Mouse (Mus musculus): Measurements from ENCODE around the gene Smco3. TPM values are rescaled to one million over a fixed set of nuclear protein-coding genes. Genes with fewer than 3 reads are reported as not detected.
A peak's percentile ranks its signal among the peaks of the same experiment; 100 is the strongest.

Smco3 gene
- polyA plus RNA-seq, 1 experiment from 2014 or later, result 0.63 TPM

DNA sequence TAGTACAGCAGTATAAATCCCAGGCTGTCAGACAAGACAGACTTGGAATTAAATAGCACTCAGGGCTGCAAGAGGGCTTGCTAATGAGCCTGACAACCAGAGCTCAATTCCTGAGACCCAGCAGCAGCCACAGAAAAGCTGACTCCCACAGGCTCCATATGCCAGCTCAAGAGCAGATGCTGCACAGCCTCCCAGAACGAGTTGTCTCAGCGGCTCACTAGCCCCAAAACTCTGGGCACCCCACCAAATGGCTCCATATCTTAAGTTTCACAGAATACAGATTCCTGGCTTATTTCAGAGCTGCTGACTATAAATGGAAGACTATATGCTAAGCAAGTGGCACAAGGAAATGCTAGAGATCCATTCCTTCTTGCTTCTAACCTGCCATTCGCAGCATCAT is 17.7 kb downstream of the Smco3 start:
- no peak overlapping the region for H3K9ac ChIP-seq (ENCODE audit: low read length)
- H3K4me1 ChIP-seq (replicated peaks; ENCODE audit: control insufficient read depth, insufficient read depth), result no peaks in the 10 kb centered on the region
- ATAC-seq (ENCODE audit: low FRiP score, low TSS enrichment) (no peak), DNase-seq (ENCODE audit: low spot score) (no peak)
- TF ChIP-seq CTCF (IDR thresholded peaks at IDR 0.05; ENCODE audit: low read depth) (no peak), EP300 (optimal IDR thresholded peaks at IDR 0.05) (no peak)
- H3K9me3 ChIP-seq (ENCODE audit: control insufficient read depth, low read length), result no peaks in the 10 kb centered on the region
- peaks cover 46% of the 10 kb centered on the region for H3K36me3 ChIP-seq (ENCODE audit: control insufficient read depth, insufficient read depth, low read length)
- no peak overlapping the region for H3K4me3 ChIP-seq (ENCODE audit: low read depth, low read length)
- WGBS, result 91% methylated on average over 3 of the region's 3 CpGs
- H3K4me2 ChIP-seq (replicated peaks; ENCODE audit: low read depth), result no peak overlapping the region
- no peak overlapping the region for H3K27ac ChIP-seq (replicated peaks)
- H3K27me3 ChIP-seq (ENCODE audit: control insufficient read depth, insufficient read depth, low read length), result no peaks in the 10 kb centered on the region

DNA sequence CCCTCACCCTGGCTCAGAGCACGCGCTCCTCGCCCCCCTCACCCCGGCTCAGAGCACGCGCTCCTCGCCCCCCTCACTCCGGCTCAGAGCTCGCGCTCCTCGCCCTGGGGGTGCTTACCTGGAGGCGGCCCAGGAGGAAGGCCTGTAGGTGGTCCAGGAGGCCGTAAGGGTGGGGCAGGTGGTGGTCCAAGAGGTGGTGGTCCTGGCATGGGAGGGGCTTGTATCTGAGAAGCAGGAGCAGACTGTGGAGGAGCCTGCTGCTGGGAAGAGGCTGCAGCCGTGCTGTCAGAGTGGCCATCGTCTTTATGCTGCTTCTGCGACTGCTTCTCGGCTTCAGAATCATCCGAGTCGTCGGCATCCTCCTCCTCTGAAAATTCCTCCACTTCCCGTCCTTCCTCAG is 18.4 kb downstream of the Smco3 start:
- no peak overlapping the region for H3K4me3 ChIP-seq (ENCODE audit: low read depth, low read length)
- H3K9ac ChIP-seq (ENCODE audit: low read length), result no peak overlapping the region
- H3K4me1 ChIP-seq (replicated peaks; ENCODE audit: control insufficient read depth, insufficient read depth), result no peaks in the 10 kb centered on the region
- no peak overlapping the region for H3K27ac ChIP-seq (replicated peaks)
- no peaks in the 10 kb centered on the region for H3K27me3 ChIP-seq (ENCODE audit: control insufficient read depth, insufficient read depth, low read length)
- peaks cover 43% of the 10 kb centered on the region for H3K36me3 ChIP-seq (ENCODE audit: control insufficient read depth, insufficient read depth, low read length)
- TF ChIP-seq EP300 (optimal IDR thresholded peaks at IDR 0.05), result no peak
- no peak for TF ChIP-seq CTCF (IDR thresholded peaks at IDR 0.05; ENCODE audit: low read depth)
- no peaks in the 10 kb centered on the region for H3K9me3 ChIP-seq (ENCODE audit: control insufficient read depth, low read length)
- WGBS, result 91% methylated on average over 21 of the region's 21 CpGs
- no peak for DNase-seq (ENCODE audit: low spot score)
- no peak overlapping the region for H3K4me2 ChIP-seq (replicated peaks; ENCODE audit: low read depth)
- no peak for ATAC-seq (ENCODE audit: low FRiP score, low TSS enrichment)

DNA sequence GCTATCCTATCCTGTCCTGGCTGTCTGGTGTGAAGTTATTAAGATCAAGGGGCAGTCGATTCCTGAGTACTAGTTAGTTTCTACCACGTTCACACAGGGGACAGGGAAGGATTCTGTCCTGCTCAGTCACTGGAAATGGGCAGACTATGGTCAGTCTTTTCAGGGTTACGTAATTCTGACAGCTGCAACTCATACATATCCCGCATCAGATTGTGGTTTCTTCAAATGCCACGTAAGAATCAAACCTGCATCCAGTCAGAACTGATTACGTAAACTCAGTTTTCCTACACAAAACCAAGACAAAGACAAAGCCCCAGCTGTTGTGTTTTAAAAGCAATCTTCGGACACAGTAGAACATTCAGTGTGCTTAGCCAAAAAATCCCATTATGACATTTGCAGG is 19.9 kb downstream of the Smco3 start:
- TF ChIP-seq EP300 (optimal IDR thresholded peaks at IDR 0.05), result no peak
- Histone ChIP-seq H3K27me3 (ENCODE audit: control insufficient read depth, insufficient read depth, low read length) (no peaks in the 10 kb centered on the region), H3K4me3 (ENCODE audit: low read depth, low read length) (no peak overlapping the region), H3K4me1 (replicated peaks; ENCODE audit: control insufficient read depth, insufficient read depth) (no peaks in the 10 kb centered on the region; the same call in 1 of the 2 replicates), H3K9ac (ENCODE audit: low read length) (no peak overlapping the region), H3K9me3 (ENCODE audit: control insufficient read depth, low read length) (no peaks in the 10 kb centered on the region), H3K27ac (replicated peaks) (no peak overlapping the region), H3K36me3 (ENCODE audit: control insufficient read depth, insufficient read depth, low read length) (peaks cover 32% of the 10 kb centered on the region), H3K4me2 (replicated peaks; ENCODE audit: low read depth) (no peak overlapping the region)
- WGBS, result 89% methylated on average over 7 of the region's 7 CpGs
- DNase-seq (ENCODE audit: low spot score), result no peak
- no peak for ATAC-seq (ENCODE audit: low FRiP score, low TSS enrichment)

DNA sequence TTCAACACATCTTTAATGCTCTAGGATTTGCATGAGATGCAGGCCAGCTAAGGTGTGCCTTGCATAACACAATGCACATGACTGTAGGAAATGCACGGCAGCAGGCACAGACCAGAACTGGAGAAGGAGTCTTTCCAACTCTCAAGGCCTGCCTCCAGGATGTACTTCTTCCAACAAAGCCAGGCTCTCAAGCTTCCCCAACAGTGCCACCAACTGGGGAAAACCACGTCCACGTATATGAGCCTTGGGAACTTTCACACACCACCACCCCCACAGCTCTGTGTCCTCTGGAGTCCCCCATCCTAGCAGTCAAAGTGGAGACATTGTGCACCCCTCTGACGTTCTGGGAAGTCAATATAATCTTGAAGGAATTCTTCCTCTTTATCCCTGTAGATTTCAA is 22.1 kb downstream of the Smco3 start:
- TF ChIP-seq EP300 (optimal IDR thresholded peaks at IDR 0.05) (no peak), CTCF (IDR thresholded peaks at IDR 0.05; ENCODE audit: low read depth) (peak; percentile 67)
- peak; percentile 64 for DNase-seq (ENCODE audit: low spot score)
- WGBS, result 30% methylated on average over 4 of the region's 4 CpGs

DNA sequence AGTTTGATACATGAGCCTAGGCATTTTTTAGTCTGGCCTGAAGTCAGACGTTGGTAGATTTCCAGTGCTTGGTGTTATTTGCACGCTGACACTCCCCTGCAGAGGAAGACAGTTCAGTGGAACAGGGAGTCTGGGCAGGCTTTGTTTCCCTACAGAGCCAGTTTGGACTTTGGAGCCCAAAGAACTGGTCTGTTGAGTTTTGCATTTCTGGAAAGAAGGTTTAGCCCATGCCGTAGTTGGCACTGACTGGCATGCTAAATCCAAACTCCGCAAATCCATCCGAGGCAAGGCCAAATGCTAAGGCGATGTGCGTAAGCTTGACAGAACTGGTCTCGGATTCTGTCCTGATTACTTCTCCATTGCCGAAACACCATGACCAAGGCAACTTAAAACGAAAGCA is 24.1 kb downstream of the Smco3 start:
- peak overlapping the region; percentile 70 for H3K27ac ChIP-seq (replicated peaks)
- no peak for TF ChIP-seq EP300 (optimal IDR thresholded peaks at IDR 0.05)
- TF ChIP-seq CTCF (IDR thresholded peaks at IDR 0.05; ENCODE audit: low read depth), result no peak
- H3K9me3 ChIP-seq (ENCODE audit: control insufficient read depth, low read length), result no peaks in the 10 kb centered on the region
- ATAC-seq (ENCODE audit: low FRiP score, low TSS enrichment), result peak; percentile 39
- H3K9ac ChIP-seq (ENCODE audit: low read length), result no peak overlapping the region
- WGBS, result 64% methylated on average over 10 of the region's 10 CpGs
- H3K4me3 ChIP-seq (ENCODE audit: low read depth, low read length), result no peak overlapping the region
- no peaks in the 10 kb centered on the region for H3K27me3 ChIP-seq (ENCODE audit: control insufficient read depth, insufficient read depth, low read length)
- peak; percentile 81 for DNase-seq (ENCODE audit: low spot score)
- no peak overlapping the region; the same call in 1 of the 2 replicates for H3K4me2 ChIP-seq (replicated peaks; ENCODE audit: low read depth)
- no peaks in the 10 kb centered on the region; the same call in 1 of the 2 replicates for H3K4me1 ChIP-seq (replicated peaks; ENCODE audit: control insufficient read depth, insufficient read depth)
- H3K36me3 ChIP-seq (ENCODE audit: control insufficient read depth, insufficient read depth, low read length), result peaks cover 18% of the 10 kb centered on the region

More for the DNA sequence above, 22.1 kb downstream of the Smco3 start:
- H3K4me2 ChIP-seq (replicated peaks; ENCODE audit: low read depth), result no peak overlapping the region
- no peak overlapping the region for H3K9ac ChIP-seq (ENCODE audit: low read length)
- H3K4me1 ChIP-seq (replicated peaks; ENCODE audit: control insufficient read depth, insufficient read depth), result no peaks in the 10 kb centered on the region; the same call in 1 of the 2 replicates
- peaks cover 24% of the 10 kb centered on the region for H3K36me3 ChIP-seq (ENCODE audit: control insufficient read depth, insufficient read depth, low read length)
- no peak for ATAC-seq (ENCODE audit: low FRiP score, low TSS enrichment)
- no peaks in the 10 kb centered on the region for H3K27me3 ChIP-seq (ENCODE audit: control insufficient read depth, insufficient read depth, low read length)
- H3K4me3 ChIP-seq (ENCODE audit: low read depth, low read length), result no peak overlapping the region
- no peaks in the 10 kb centered on the region for H3K9me3 ChIP-seq (ENCODE audit: control insufficient read depth, low read length)
- H3K27ac ChIP-seq (replicated peaks), result 0 out of 2 replicates have a peak overlapping the region, but pooled peaks have one; percentile 13

DNA sequence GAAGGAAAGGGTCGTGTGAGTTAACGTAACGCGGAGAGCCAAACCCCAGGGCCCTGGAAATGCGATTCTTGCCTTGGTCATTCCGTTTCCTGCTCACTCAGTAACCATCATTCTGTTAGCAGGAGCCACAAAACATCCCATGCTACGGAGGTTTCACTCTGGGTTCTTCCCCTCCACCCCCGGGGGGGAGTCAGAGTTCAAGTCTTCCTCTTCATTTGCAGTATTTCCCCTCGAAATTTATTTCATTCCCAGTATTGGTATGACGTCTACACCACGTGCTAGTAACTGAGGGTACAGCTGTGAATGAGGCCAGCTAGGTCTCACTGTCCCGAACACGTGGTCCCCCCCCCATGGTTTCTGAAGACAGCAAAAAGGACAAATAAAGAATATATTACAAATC is 25.6 kb downstream of the Smco3 start:
- Histone ChIP-seq H3K36me3 (ENCODE audit: control insufficient read depth, insufficient read depth, low read length) (peaks cover 9% of the 10 kb centered on the region), H3K9ac (ENCODE audit: low read length) (peak overlapping the region; percentile 87), H3K4me2 (replicated peaks; ENCODE audit: low read depth) (peak overlapping the region; percentile 82), H3K27ac (replicated peaks) (no peak overlapping the region; the same call in 1 of the 2 replicates), H3K4me3 (ENCODE audit: low read depth, low read length) (peak overlapping the region; percentile 76), H3K4me1 (replicated peaks; ENCODE audit: control insufficient read depth, insufficient read depth) (no peaks in the 10 kb centered on the region; the same call in 1 of the 2 replicates), H3K27me3 (ENCODE audit: control insufficient read depth, insufficient read depth, low read length) (no peaks in the 10 kb centered on the region), H3K9me3 (ENCODE audit: control insufficient read depth, low read length) (no peaks in the 10 kb centered on the region)
- no peak for TF ChIP-seq CTCF (IDR thresholded peaks at IDR 0.05; ENCODE audit: low read depth)
- TF ChIP-seq EP300 (optimal IDR thresholded peaks at IDR 0.05), result no peak
- ATAC-seq (ENCODE audit: low FRiP score, low TSS enrichment) (no peak), DNase-seq (ENCODE audit: low spot score) (no peak)
- 60% methylated on average over 13 of the region's 13 CpGs for WGBS
